Mouse (Mus musculus) stomach, embryonic 15.5 days (tissue): ENCODE results near the gene Neo1. TPM values are rescaled to one million over a fixed set of nuclear protein-coding genes. Genes with fewer than 3 reads are reported as not detected.

Experiments
- ATAC-seq: fragments of 200-750 bp; cut with Nextera tagmentation; 2 replicates; pipeline ENCODE4 v1.8.0; 2017; ENCODE audit warnings: low read depth, moderate number of reproducible peaks, moderate TSS enrichment; ENCODE audit not compliant: insufficient read depth, low FRiP score
- H3K27ac ChIP-seq: fragments of 300-500 bp; sonication (generic); 2 replicates; pipeline ENCODE4 v1.5.1; 2015; ENCODE audit warnings: mild to moderate bottlenecking, inconsistent platforms
- H3K27me3 ChIP-seq: fragments of 300-500 bp; sonication (generic); replicated peaks from 2 replicates; pipeline ENCODE4 v1.6.1; 2015; ENCODE audit warnings: inconsistent platforms
- H3K36me3 ChIP-seq: fragments of 300-500 bp; sonication (generic); 2 replicates; pipeline ENCODE4 v1.6.1; 2015; ENCODE audit warnings: inconsistent platforms
- H3K4me1 ChIP-seq: fragments of 300-500 bp; sonication (generic); 2 replicates; pipeline ENCODE4 v1.6.1; 2015; ENCODE audit warnings: inconsistent platforms
- H3K4me2 ChIP-seq: fragments of 300-500 bp; sonication (generic); 2 replicates; pipeline ENCODE4 v1.6.1; 2015; ENCODE audit warnings: mild to moderate bottlenecking, inconsistent platforms
- H3K4me3 ChIP-seq: fragments of 300-500 bp; sonication (generic); replicated peaks from 2 replicates; pipeline ENCODE4 v1.5.1; 2015; ENCODE audit warnings: inconsistent platforms
- H3K9ac ChIP-seq: fragments of 300-500 bp; sonication (generic); 2 replicates; pipeline ENCODE4 v1.6.1; 2015; ENCODE audit warnings: inconsistent platforms
- H3K9me3 ChIP-seq: fragments of 300-500 bp; sonication (generic); 2 replicates; pipeline ENCODE4 v1.6.1; 2016; ENCODE audit warnings: inconsistent platforms
- WGBS: fragments of 180-500 bp; shearing (Covaris S2); methylation state at CpG from one replicate; pipeline ENCODE4 v1.1.7; 2015; 5-methylcytosine and 5-hydroxymethylcytosine counted together
- polyA plus RNA-seq: library from polyadenylated mRNA; unstranded; fragments of >200 nt; fragmentation: Nextera tagmentation; extraction: Ambion mirVana; gene quantifications from 2 replicates; pipeline ENCODE4 v1.2.1, GENCODE M21; 2015

Gene Neo1
- polyA plus RNA-seq, 1 experiment from 2014 or later: 28.5 TPM

GRCm38 (mm10) chr9:58847008-58847407 lies 189.2 kb downstream of the Neo1 start:
- Histone ChIP-seq H3K9ac (no peak overlapping the region), H3K4me1 (no peaks in the 10 kb centered on the region), H3K4me3 (no peak overlapping the region), H3K27ac (no peak overlapping the region), H3K27me3 (no peaks in the 10 kb centered on the region), H3K4me2 (no peak overlapping the region), H3K9me3 (no peaks in the 10 kb centered on the region), H3K36me3 (no peaks in the 10 kb centered on the region)
- ATAC-seq: no peak
- WGBS: 27% methylated on average over 3 of the region's 3 CpGs

- Histone ChIP-seq H3K36me3 (no peaks in the 10 kb centered on the region), H3K4me2 (no peak overlapping the region), H3K4me3 (no peak overlapping the region), H3K9ac (no peak overlapping the region), H3K27ac (no peak overlapping the region), H3K9me3 (no peaks in the 10 kb centered on the region), H3K4me1 (no peaks in the 10 kb centered on the region), H3K27me3 (no peaks in the 10 kb centered on the region)
- no peak for ATAC-seq
- 78% methylated on average over 3 of the region's 3 CpGs for WGBS
These were observed 191.6 kb downstream of the Neo1 start for GRCm38 (mm10) chr9:58844597-58844996.

- ATAC-seq: no peak
- WGBS: 21% methylated on average over 6 of the region's 6 CpGs
- H3K4me2 ChIP-seq: no peak overlapping the region
- H3K27me3 ChIP-seq: no peaks in the 10 kb centered on the region
- no peak overlapping the region for H3K4me3 ChIP-seq
- H3K27ac ChIP-seq: no peak overlapping the region
- H3K9ac ChIP-seq: no peak overlapping the region
- H3K36me3 ChIP-seq: no peaks in the 10 kb centered on the region
- no peaks in the 10 kb centered on the region for H3K4me1 ChIP-seq
- no peaks in the 10 kb centered on the region for H3K9me3 ChIP-seq
These were observed 194.6 kb downstream of the Neo1 start for GRCm38 (mm10) chr9:58841655-58842054.

GRCm38 (mm10) chr9:58838504-58838903 lies 197.7 kb downstream of the Neo1 start:
- Histone ChIP-seq H3K36me3 (no peaks in the 10 kb centered on the region), H3K27ac (no peak overlapping the region), H3K4me1 (no peaks in the 10 kb centered on the region), H3K9ac (no peak overlapping the region), H3K9me3 (no peaks in the 10 kb centered on the region), H3K4me3 (no peak overlapping the region), H3K27me3 (no peaks in the 10 kb centered on the region), H3K4me2 (no peak overlapping the region)
- WGBS: 72% methylated on average over 5 of the region's 5 CpGs
- no peak for ATAC-seq

GRCm38 (mm10) chr9:58837174-58837573 lies 199.1 kb downstream of the Neo1 start:
- H3K4me1 ChIP-seq: 0 out of 2 replicates have a peak, but pooled peaks cover 4% of the 10 kb centered on the region
- H3K36me3 ChIP-seq: no peaks in the 10 kb centered on the region
- H3K27me3 ChIP-seq: no peaks in the 10 kb centered on the region
- ATAC-seq: no peak
- H3K4me2 ChIP-seq: no peak overlapping the region
- H3K27ac ChIP-seq: no peak overlapping the region
- no peak overlapping the region for H3K9ac ChIP-seq
- H3K9me3 ChIP-seq: no peaks in the 10 kb centered on the region
- WGBS: 65% methylated on average over 5 of the region's 5 CpGs
- H3K4me3 ChIP-seq: no peak overlapping the region

- H3K9ac ChIP-seq: no peak overlapping the region
- H3K4me2 ChIP-seq: no peak overlapping the region
- H3K27ac ChIP-seq: no peak overlapping the region
- H3K4me3 ChIP-seq: no peak overlapping the region
- no peaks in the 10 kb centered on the region for H3K9me3 ChIP-seq
- H3K27me3 ChIP-seq: no peaks in the 10 kb centered on the region
- WGBS: 53% methylated on average over 3 of the region's 3 CpGs
- peak; percentile 50; the same call in 1 of the 2 replicates for ATAC-seq
- 0 out of 2 replicates have a peak, but pooled peaks cover 6% of the 10 kb centered on the region for H3K4me1 ChIP-seq
- no peaks in the 10 kb centered on the region for H3K36me3 ChIP-seq
These were observed 203.3 kb downstream of the Neo1 start for GRCm38 (mm10) chr9:58832939-58833338.

- Histone ChIP-seq H3K36me3 (no peaks in the 10 kb centered on the region), H3K9ac (no peak overlapping the region), H3K27ac (no peak overlapping the region), H3K9me3 (no peaks in the 10 kb centered on the region), H3K4me3 (no peak overlapping the region), H3K4me1 (0 out of 2 replicates have a peak, but pooled peaks cover 6% of the 10 kb centered on the region), H3K27me3 (peaks cover 14% of the 10 kb centered on the region; the same call in 1 of the 2 replicates), H3K4me2 (no peak overlapping the region)
- no peak for ATAC-seq
- 63% methylated on average over 4 of the region's 4 CpGs for WGBS
These were observed 206.6 kb downstream of the Neo1 start for GRCm38 (mm10) chr9:58829627-58830026.

Other genes starting within 250 kb of the Neo1 start
- gene Hcn4, start 213.0 kb downstream of the Neo1 start, polyA plus RNA-seq: 0.13 and 0.34 TPM in 2 replicates